Mouse (Mus musculus) hindbrain, embryonic 11.5 days (tissue): ENCODE measurements around the gene Nbas. TPM values are rescaled to one million over a fixed set of nuclear protein-coding genes. Genes with fewer than 3 reads are reported as not detected.

ENCODE experiments used
- ATAC-seq: fragments of 200-750 bp; cut with Nextera tagmentation; 2 replicates; pipeline ENCODE4 v1.8.0; 2017; ENCODE audit warnings: mild to moderate bottlenecking, moderate TSS enrichment, moderate library complexity; ENCODE audit not compliant: low FRiP score
- DNase-seq: peaks from one replicate; pipeline ENCODE4 v3.0.0-alpha.2; 2015; ENCODE audit warnings: low spot score
- H3K27ac ChIP-seq: fragments of 300-500 bp; sonication (generic); 2 replicates; pipeline ENCODE4 v1.5.1; 2014; ENCODE audit warnings: mild to moderate bottlenecking, low read depth, low read length
- H3K27me3 ChIP-seq: fragments of 300-500 bp; sonication (generic); 2 replicates; pipeline ENCODE4 v1.6.1; 2014; ENCODE audit warnings: mild to moderate bottlenecking, low read length, moderate library complexity, mixed read lengths; ENCODE audit not compliant: control insufficient read depth, insufficient read depth
- H3K36me3 ChIP-seq: fragments of 300-500 bp; sonication (generic); 2 replicates; pipeline ENCODE4 v1.6.1; 2014; ENCODE audit warnings: mild to moderate bottlenecking, low read length, moderate library complexity, mixed read lengths; ENCODE audit not compliant: control insufficient read depth, insufficient read depth
- H3K4me1 ChIP-seq: fragments of 300-500 bp; sonication (generic); replicated peaks from 2 replicates; pipeline ENCODE4 v1.6.1; 2014; ENCODE audit warnings: low read length, mixed read lengths; ENCODE audit not compliant: control insufficient read depth, insufficient read depth
- H3K4me2 ChIP-seq: fragments of 300-500 bp; sonication (generic); replicated peaks from 2 replicates; pipeline ENCODE4 v1.6.1; 2014; ENCODE audit warnings: mild to moderate bottlenecking, low read depth, low read length
- H3K4me3 ChIP-seq: fragments of 300-500 bp; sonication (generic); 2 replicates; pipeline ENCODE4 v1.5.1; 2014; ENCODE audit warnings: low read depth, low read length
- H3K9ac ChIP-seq: fragments of 300-500 bp; sonication (generic); 2 replicates; pipeline ENCODE4 v1.6.1; 2014; ENCODE audit warnings: low read depth, low read length
- H3K9me3 ChIP-seq: fragments of 300-500 bp; sonication (generic); 2 replicates; pipeline ENCODE4 v1.6.1; 2016; ENCODE audit warnings: low read length; ENCODE audit not compliant: control insufficient read depth
- WGBS: fragments of 180-500 bp; shearing (Covaris S2); extraction: QIAGEN DNeasy Blood & Tissue Kit; methylation state at CpG from one replicate; pipeline ENCODE4 v1.1.7; 2014; 5-methylcytosine and 5-hydroxymethylcytosine counted together
- polyA plus RNA-seq: library from polyadenylated mRNA; unstranded; fragments of >200 nt; fragmentation: Nextera tagmentation; extraction: Ambion mirVana; gene quantifications from 2 replicates; pipeline ENCODE4 v1.2.1, GENCODE M21; 2014

Gene Nbas
- 15.5 and 17.7 TPM in 2 replicates for polyA plus RNA-seq

DNA sequence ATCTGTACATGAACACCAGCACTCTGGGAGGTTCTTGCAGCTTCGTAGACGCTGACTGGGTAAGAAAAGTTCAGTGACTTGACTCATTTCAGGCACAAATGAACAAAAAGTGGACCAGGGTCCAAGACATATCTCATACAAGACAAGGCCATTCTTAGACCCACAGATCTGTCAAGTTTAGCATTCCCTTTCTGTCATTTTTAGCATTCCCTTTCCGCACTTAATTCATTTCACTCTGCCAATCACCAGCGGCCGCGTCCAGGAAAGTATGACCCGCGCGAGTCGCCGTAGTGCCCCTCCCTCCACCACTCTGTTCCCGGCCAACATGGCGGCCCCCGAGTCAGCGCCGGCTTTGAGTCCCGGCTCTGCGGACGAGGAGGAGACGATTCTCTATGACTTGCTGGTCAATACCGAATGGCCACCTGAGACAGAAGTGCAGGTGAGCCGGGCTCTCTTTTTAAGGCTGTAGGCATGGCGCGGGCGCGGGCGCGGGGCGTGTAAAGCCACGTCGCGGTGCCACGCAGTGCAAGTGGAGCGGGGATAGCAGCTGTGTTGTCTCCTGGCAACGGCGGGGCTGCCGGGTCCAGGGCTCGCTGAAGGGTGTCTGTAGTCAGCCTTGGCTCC is at the start of gene Nbas:
Nbas (plus strand) TSS at position 308 of the 624 bp plus-strand sequence.
- peak; percentile 88 for DNase-seq
- Histone ChIP-seq H3K4me3 (peak within 1 kb of the TSS; percentile 84), H3K9ac (peak within 1 kb of the TSS; percentile 81), H3K4me2 (peak within 1 kb of the TSS; percentile 61), H3K36me3 (no peaks in the 10 kb centered on the region), H3K9me3 (no peaks in the 10 kb centered on the region), H3K27me3 (no peaks in the 10 kb centered on the region), H3K27ac (no peak within 1 kb of the TSS), H3K4me1 (0 out of 2 replicates have a peak, but pooled peaks cover 4% of the 10 kb centered on the region)
- ATAC-seq, result peak; percentile 96
- 4% methylated on average over 32 of the region's 38 CpGs for WGBS

DNA sequence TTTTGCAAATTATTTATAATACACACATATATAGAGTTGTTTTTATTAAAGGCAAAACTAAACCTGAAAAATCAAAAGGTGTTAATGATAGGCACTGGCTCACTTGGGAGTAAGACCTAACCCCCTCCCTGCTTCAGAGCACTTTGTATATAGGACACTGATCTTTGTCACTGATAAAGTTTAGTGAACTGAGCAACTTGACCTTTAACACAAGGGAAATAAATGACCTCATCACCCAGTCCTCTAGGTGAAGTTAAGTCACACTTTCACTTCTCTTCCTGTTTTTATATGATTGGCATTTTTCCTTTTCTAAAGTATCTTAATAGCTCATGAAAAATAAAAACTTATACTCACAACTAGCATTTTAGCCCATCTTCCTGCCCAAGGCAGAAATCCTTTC is 26.5 kb upstream of the Nbas start:
- H3K27ac ChIP-seq, result no peak overlapping the region
- no peak overlapping the region for H3K4me3 ChIP-seq
- H3K4me1 ChIP-seq, result no peaks in the 10 kb centered on the region
- no peak overlapping the region for H3K4me2 ChIP-seq
- no peaks in the 10 kb centered on the region for H3K27me3 ChIP-seq
- H3K36me3 ChIP-seq, result peaks cover 14% of the 10 kb centered on the region
- H3K9ac ChIP-seq, result no peak overlapping the region
- no peak for DNase-seq
- no peak for ATAC-seq
- no peaks in the 10 kb centered on the region for H3K9me3 ChIP-seq

DNA sequence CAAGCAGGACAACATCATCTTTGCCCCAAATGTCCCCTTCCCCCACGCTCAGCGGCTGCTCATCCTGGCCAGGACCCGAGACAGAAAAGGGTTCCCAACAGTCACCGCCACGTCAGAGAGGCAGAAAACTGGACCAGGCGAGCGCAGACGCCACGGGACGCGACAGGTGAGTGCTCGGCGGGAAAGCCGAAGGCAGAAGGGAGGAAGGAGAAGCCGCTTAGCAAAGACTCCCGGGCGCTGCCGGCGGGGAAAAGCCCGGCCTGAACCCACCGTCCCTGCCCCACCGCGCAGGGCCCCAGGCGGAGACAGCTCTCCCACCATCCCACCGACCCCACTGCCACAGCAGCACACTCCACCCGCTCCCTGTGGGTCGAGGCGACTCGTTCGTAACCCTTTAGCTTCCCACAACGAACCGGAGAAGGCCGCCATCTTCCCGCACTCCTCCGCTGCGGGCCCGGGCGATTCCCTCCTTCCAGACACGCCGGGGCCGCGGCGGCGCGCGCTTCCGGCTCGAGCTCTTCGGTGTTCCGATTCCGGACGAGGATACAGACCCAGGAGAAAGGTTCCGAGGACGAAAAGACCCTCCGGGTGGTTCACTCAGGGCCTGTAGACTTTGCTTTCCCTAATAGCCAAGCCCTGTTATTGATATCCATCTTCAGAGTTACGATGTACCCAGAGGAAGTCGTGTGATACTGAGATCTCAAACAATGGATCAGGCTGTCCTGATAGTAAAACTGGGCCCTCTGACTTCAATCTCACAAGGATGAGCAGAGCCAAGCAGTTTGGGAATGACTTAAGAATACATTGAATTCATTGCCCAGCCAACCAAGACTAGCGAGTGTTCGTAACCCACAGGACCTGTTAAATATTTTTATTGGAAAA is 20.0 kb upstream of the Nbas start, which contains the start of gene Ddx1:
Ddx1 (minus strand) TSS at position 523 of the 882 bp plus-strand sequence.
- DNase-seq, result peak; percentile 90
- no peaks in the 10 kb centered on the region for H3K4me1 ChIP-seq
- peak; percentile 92 for ATAC-seq
- 3% methylated on average over 58 of the region's 59 CpGs for WGBS
- H3K27ac ChIP-seq, result peak within 1 kb of the TSS; percentile 80
- peak within 1 kb of the TSS; percentile 42 for H3K4me2 ChIP-seq
- no peaks in the 10 kb centered on the region for H3K9me3 ChIP-seq
- H3K36me3 ChIP-seq, result no peaks in the 10 kb centered on the region
- H3K27me3 ChIP-seq, result no peaks in the 10 kb centered on the region
- H3K4me3 ChIP-seq, result peak within 1 kb of the TSS; percentile 92
- H3K9ac ChIP-seq, result peak within 1 kb of the TSS; percentile 96

DNA sequence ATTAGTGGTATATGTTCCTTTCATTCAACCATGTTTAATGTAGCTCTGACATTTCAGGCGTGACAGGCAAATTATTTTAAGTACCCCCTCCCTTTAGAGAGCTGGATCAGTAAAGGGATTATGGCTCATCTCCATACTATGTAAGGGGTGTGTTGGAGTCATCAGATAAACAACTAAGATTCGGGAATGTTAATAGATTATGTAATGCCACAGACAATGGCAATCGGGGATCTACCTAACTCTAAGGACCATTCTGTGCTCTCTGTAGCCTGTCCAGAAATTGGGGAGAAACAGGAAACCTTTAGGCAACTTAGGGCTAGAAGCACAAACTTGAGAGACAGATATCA is 19.4 kb upstream of the Nbas start:
- DNase-seq, result no peak
- H3K27me3 ChIP-seq, result no peaks in the 10 kb centered on the region
- H3K4me1 ChIP-seq, result no peaks in the 10 kb centered on the region
- peak overlapping the region; percentile 80; the same call in 1 of the 2 replicates for H3K27ac ChIP-seq
- peak overlapping the region; percentile 96 for H3K9ac ChIP-seq
- no peaks in the 10 kb centered on the region for H3K9me3 ChIP-seq
- 90% methylated on average over 3 of the region's 3 CpGs for WGBS
- peak overlapping the region; percentile 92 for H3K4me3 ChIP-seq
- ATAC-seq, result peak; percentile 44; the same call in 1 of the 2 replicates
- H3K4me2 ChIP-seq, result peak overlapping the region; percentile 42
- H3K36me3 ChIP-seq, result no peaks in the 10 kb centered on the region

DNA sequence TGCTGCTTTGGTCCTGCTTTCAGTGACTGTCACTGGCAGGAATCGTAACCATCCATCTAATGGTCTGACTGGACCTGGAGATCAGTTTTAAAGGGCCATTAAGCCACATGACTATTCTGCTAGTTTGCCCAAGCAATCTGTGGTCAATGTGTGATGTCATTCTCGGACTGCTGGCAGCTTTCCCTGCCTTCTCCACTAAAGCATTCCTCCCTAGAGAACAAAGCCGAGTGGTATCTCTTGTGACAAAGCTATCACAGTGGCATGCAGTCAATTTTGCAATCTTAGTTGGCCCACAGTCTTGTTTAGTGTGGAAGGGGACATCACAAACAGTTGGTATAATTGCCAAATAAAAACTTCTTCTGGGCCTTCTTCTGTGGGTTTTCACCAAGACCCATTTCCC is 13.9 kb upstream of the Nbas start:
- ATAC-seq, result no peak
- H3K4me2 ChIP-seq, result no peak overlapping the region
- H3K9me3 ChIP-seq, result no peaks in the 10 kb centered on the region
- no peak for DNase-seq
- H3K27ac ChIP-seq, result no peak overlapping the region
- no peaks in the 10 kb centered on the region for H3K36me3 ChIP-seq
- no peaks in the 10 kb centered on the region for H3K27me3 ChIP-seq
- 55% methylated on average over 3 of the region's 3 CpGs for WGBS
- no peak overlapping the region for H3K9ac ChIP-seq
- no peak overlapping the region for H3K4me3 ChIP-seq
- no peaks in the 10 kb centered on the region for H3K4me1 ChIP-seq

DNA sequence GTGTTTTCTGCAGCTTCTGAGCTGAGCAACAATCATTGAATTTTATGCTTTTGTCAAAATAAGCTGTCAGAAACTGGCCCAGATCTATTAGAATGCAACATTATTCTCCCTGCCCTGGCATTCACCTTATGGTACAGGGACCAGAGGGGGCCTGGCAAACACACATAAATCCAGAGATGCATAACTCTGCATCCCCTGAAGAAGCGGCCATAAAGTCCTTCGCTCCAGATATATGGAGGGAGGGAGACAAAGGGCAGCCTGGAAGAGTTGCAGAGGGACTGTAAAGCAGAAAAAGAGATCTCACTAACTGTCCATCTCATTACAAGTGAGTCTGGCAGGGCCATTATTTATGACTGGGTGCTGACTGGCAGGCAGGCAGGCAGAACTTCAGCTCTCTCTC is 13.2 kb upstream of the Nbas start:
- no peak overlapping the region for H3K27ac ChIP-seq
- H3K9me3 ChIP-seq, result no peaks in the 10 kb centered on the region
- no peak overlapping the region for H3K9ac ChIP-seq
- no peak overlapping the region for H3K4me2 ChIP-seq
- ATAC-seq (no peak), DNase-seq (no peak)
- no peak overlapping the region for H3K4me3 ChIP-seq
- H3K27me3 ChIP-seq, result no peaks in the 10 kb centered on the region
- H3K36me3 ChIP-seq, result no peaks in the 10 kb centered on the region
- H3K4me1 ChIP-seq, result no peaks in the 10 kb centered on the region
- 83% methylated on average over 2 of the region's 2 CpGs for WGBS

DNA sequence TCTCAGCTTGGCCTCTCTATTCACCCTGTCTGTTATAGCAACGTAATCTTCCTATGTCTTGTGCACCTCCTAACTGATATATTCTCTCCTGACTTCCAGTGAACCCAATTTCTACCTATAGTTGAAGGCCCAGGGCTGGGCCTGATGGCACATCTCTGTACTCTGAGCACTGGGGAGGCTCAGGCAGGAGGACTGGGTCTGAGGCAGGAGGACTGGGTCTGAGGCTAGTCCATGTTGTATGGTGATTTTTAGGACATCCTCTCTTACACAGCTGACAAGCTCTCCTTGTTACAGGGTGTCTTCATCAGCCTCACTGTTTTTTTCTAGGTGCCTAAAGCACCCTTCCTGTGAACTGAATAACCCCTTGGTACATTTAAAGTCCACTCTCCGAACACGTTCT is 521 bp upstream of the Nbas start:
- WGBS, result 55% methylated on average over 3 of the region's 3 CpGs
- Histone ChIP-seq H3K4me1 (0 out of 2 replicates have a peak, but pooled peaks cover 4% of the 10 kb centered on the region), H3K9me3 (no peaks in the 10 kb centered on the region), H3K4me3 (peak overlapping the region; percentile 84; the same call in 1 of the 2 replicates), H3K9ac (no peak overlapping the region), H3K4me2 (peak overlapping the region; percentile 61), H3K27ac (no peak overlapping the region), H3K36me3 (no peaks in the 10 kb centered on the region), H3K27me3 (no peaks in the 10 kb centered on the region)
- ATAC-seq (peak; percentile 60), DNase-seq (no peak)

DNA sequence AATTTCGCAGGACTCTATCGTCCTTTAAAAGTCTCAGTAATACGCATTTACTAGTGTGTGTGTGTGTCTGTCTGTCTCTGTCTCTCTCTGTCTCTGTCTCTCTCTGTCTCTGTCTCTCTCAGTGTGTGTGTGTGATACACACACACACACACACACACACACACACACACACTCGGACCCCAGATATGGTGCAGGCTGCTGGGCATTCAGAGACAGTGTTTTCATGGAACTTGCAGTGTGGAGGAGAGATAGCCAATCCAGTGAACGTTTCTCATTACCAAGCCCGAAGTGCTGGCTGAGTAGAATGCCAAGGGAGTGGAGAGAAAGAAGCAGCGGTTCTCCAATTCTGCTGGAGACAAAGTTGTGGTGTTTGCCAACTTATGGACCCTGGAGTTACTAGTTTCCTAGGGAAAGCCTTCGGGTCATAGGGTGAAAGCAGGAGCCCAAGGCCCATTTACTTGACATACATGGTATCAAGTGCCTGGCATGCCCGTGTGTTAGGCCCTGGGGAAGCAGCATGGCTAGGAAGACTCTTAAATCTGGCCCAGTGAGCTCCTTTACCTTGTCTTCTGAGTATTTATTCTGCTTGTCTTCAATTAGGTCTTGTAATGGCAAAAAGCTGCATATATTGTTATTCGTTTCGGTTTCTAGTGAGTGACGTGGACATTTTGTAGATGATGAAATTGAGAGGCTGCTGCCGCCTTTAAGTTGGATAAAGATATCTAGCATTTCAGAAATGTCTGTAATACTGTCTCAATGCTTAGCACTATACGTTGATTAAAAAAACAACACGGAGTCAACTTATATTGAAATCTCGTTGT is 847 bp downstream of the Nbas start:
- Histone ChIP-seq H3K36me3 (no peaks in the 10 kb centered on the region), H3K9me3 (no peaks in the 10 kb centered on the region), H3K4me3 (peak overlapping the region; percentile 84), H3K4me2 (peak overlapping the region; percentile 61), H3K27ac (no peak overlapping the region), H3K4me1 (0 out of 2 replicates have a peak, but pooled peaks cover 4% of the 10 kb centered on the region), H3K27me3 (no peaks in the 10 kb centered on the region), H3K9ac (peak overlapping the region; percentile 81)
- DNase-seq (peak; percentile 6), ATAC-seq (peak; percentile 39)
- WGBS, result 54% methylated on average over 16 of the region's 16 CpGs
